Mouse (Mus musculus): ENCODE measurements around the gene Ampd2.

Gene Ampd2

GRCm38 (mm10) chr3:108086470-108086979 is at the start of gene Ampd2:
TSS of gene Ampd2 (minus strand) at chr3:108086651.
- peak; percentile 81 for DNase-seq (ENCODE audit: low spot score)

DNA sequence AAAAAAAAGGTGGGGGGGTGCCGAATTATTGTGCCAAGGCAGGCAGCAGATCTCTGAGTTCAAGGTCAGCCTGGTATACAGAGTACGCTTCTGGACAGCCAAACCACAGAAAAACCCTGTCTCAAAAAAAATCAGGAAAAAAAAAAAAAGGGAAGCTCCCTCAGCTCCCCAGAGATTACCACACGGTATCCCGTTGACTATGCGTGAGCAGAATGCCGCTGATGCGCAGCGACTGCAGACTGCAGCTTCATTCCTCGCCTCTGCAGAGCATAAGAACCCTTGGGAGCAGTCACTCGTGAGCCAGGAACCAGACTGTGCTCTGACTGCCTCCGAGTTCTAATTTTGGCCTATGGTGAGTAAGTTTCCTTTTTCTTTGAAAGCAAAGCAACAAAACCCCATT is 48.2 kb upstream of the Ampd2 start:
- no peak for DNase-seq (ENCODE audit: low spot score)

GRCm38 (mm10) chr3:108132484-108132883 is 46.0 kb upstream of the Ampd2 start:
- no peak for DNase-seq (ENCODE audit: low spot score)

GRCm38 (mm10) chr3:108131821-108132220 is 45.4 kb upstream of the Ampd2 start:
- DNase-seq (ENCODE audit: low spot score): no peak

DNA sequence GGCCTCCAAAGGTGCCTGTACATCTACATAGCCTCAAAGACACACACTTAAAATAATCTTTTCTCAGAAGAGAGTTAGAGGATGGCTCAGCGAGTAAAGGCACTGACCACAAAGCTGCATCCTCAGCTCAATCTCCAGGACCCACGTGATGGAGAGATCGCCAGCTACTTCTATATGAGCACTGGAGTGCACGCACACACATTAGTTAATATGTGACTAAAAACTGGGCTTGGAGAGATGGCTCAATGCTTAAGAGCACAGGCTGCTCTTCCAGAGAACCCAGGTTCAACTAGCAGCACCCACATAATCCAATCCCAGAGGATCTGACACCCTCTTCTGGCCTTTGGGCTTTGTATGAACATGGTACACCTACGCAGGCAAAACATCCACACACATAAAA is 44.8 kb upstream of the Ampd2 start:
- no peak for DNase-seq (ENCODE audit: low spot score)

GRCm38 (mm10) chr3:108129804-108130203 is 43.4 kb upstream of the Ampd2 start:
- no peak for DNase-seq (ENCODE audit: low spot score)

DNA sequence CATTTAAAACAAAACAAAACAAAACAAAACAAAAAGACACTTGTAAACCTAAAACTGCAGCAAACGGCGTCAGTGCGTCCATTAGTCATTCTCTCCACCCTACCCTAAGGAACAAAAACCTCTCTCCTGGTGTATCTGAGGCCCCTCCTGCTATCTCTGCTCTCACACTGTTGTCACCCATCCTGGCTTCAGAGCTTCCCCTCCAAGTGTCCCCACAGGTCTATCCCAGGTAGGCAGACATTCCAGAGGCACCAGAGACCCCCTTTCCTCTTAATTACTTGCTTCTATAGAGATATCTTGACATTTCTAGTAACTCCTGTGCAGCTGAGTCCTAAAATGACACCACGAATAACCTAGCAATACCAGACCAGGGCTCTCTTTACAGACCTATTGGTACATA is 42.9 kb upstream of the Ampd2 start:
- DNase-seq (ENCODE audit: low spot score): no peak

DNA sequence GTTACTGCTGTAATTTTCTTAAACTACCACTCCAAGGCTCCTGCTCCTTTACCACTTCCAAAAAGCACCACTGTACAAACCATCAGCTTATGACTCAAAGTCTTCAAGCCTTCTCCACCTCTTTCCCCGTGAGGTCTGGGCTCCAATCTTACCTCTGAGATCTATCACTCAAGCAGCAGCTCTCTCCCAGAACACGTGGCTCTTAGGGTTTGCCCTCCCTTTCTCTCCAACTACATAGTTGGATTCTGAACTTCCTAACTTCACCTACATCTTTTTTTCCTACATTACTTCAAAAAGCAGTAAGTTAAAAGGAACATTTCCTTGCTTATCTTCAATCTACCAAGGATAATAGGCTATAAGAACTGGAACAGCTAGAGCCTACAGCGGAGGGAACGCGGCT is 42.1 kb upstream of the Ampd2 start:
- no peak for DNase-seq (ENCODE audit: low spot score)

GRCm38 (mm10) chr3:108126327-108126726 is 39.9 kb upstream of the Ampd2 start:
- DNase-seq (ENCODE audit: low spot score): no peak

DNA sequence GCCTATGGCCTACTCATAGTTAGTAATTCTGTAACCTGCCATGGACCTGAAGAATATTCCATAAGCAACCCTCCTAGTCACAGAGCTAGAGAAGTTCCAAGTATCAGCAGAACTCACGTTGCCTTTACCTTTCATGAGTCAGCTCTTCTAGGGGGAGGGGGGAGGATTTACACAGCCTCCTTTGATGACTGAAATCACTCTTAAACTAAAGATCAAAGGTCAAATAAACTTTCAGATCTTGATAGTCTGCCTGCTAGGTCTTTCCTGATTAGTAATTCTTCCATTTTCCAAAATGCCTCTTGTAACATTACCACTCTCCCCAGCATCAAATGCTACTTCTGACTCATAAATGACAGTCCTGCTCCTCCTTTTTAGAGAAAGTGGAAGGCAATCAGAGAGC is 37.7 kb upstream of the Ampd2 start:
- DNase-seq (ENCODE audit: low spot score): no peak

DNA sequence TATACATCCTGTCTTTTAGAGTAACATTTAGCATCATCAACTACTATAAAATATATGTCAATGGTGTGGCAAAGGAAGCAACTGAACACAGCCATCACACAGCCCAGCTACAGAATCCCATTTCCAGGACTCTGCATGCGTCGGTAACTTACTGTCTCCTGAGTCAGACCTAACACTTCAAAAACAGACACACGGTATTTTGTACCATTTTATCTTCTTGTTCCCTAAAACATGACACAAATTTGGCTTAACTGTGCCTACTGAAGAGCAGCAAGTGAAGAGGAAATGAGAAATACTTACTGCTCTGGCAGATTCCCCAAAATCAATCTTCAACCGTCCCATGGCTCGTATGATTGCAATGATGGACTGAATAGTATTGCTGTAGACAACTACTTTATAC is 36.8 kb upstream of the Ampd2 start:
- DNase-seq (ENCODE audit: low spot score): no peak

DNA sequence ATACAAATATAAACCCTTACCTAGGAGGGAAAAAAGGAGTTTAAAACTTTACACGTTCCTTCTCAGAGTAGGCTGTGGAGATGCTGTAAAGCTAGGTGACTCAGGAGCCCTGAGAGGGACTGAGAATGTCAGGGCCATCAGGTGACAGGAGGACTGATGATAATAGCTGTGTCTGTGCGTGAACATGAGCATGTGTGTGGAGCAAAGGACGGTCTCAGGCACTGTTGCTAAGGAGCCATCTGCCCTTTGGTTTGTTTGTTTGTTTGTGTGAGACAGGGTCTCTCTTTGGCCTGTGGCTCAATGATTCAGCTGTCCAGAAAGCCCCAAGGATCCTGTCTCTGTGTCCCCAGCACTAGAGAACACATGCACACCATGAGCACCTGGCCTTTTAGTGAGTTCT is 34.6 kb upstream of the Ampd2 start:
- DNase-seq (ENCODE audit: low spot score): no peak

- DNase-seq (ENCODE audit: low spot score): no peak
These were observed 31.0 kb upstream of the Ampd2 start for GRCm38 (mm10) chr3:108117465-108117864.

- DNase-seq (ENCODE audit: low spot score): no peak
These were observed 27.3 kb upstream of the Ampd2 start for GRCm38 (mm10) chr3:108113591-108114289.

DNA sequence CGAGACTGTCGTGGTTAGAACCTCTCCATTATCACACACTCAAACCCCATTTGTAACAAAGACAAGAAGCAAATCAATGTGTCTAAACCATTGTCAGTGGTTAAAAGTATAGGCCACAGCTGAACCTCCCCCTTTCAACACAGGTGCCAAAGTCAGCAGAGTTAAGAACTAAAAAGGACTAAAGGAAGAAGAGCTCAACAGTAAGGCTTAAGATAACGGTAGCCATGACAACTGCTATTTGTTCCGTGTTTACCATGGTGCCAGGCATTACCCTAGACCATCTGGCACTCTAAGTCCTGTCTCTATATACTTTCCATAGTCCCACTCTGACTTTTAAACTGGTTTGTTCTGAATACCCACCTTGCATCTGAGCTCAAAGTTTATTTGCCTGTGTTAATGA is 26.2 kb upstream of the Ampd2 start:
- no peak for DNase-seq (ENCODE audit: low spot score)

GRCm38 (mm10) chr3:108112246-108112645 is 25.8 kb upstream of the Ampd2 start:
- DNase-seq (ENCODE audit: low spot score): no peak

- DNase-seq (ENCODE audit: low spot score): no peak
These were observed 24.9 kb upstream of the Ampd2 start for GRCm38 (mm10) chr3:108111320-108111719.

DNA sequence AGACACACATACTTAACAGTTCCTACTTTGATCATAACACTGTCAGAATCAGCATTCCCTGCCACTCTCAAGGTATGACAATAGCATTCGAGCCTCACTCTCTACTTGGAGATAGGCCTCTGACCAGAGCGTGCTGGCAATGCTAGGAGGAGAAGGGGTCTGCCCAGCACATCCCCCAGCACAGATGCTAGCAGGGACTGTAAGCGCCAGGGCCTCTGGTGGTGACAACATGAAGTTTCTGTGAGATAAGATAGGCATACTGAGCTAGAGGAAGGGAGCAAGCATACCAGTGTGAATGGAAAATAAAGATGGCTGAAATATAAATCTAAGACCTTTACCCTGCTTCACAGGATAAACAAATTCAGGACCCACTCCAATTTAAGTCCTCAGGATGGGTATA is 18.8 kb upstream of the Ampd2 start:
- DNase-seq (ENCODE audit: low spot score): no peak

DNA sequence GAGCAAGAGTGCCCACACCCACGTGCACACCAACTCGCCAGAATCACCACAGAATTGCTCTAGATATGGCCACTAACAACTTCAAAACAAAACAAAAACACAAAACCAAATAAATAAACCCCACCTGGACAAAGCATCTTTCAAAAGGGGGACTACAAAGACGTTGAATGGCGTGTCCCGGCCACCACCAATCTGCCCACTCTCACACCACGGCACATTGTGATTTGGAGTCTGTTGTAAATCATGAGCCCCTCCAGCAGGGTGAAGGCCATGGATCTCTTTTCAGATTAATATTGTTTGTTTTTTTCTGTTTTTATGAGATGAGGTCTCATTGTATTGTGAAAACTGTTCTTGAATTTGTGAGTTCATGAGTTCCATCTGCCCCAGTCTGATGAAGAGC is 15.6 kb upstream of the Ampd2 start:
- no peak for DNase-seq (ENCODE audit: low spot score)

GRCm38 (mm10) chr3:108101594-108101993 is 15.1 kb upstream of the Ampd2 start:
- DNase-seq (ENCODE audit: low spot score): no peak

GRCm38 (mm10) chr3:108098316-108098715 is 11.9 kb upstream of the Ampd2 start:
- no peak for DNase-seq (ENCODE audit: low spot score)

DNA sequence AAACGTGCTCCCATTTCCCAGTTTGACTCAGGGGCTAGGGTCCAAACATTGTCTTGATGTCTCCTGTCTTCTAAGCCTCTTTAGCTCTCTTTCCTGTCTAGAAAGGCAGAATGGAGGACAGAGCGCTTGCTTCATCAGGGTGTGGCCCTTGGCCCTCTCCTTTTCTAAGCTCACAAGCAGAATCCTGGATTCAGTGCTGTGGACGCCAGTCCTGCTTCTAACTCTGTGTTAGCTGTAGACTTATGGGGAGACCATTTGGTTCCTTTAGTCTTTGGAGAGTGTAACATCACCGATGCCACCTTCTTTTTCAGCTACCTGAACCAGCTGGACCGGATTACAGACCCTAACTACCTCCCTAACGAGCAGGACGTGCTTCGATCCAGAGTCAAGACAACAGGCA is 11.2 kb upstream of the Ampd2 start:
- no peak for DNase-seq (ENCODE audit: low spot score)

- no peak for DNase-seq (ENCODE audit: low spot score)
These were observed 10.3 kb upstream of the Ampd2 start for GRCm38 (mm10) chr3:108096726-108097125.

DNA sequence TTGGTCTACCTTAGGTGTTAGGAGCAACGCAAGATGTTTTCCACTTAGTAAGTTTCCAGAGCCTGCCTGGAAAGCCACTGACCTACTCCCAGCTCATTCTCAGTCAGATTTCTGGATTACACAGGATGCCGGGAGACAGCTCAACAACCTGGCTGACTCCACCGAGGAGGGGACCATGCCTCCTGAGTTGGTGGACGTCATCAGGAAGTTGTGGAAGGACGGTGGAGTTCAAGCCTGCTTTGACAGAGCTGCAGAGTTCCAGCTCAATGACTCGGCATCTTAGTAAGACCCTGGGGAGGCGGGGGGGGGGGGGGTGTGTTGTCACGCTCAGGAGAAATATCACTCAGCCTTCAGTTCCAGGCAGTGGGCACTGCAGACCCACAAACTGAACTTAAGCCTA is 9.8 kb upstream of the Ampd2 start:
- no peak for DNase-seq (ENCODE audit: low spot score)
